Mouse (Mus musculus): ENCODE data around the gene Gpr18. TPM values are rescaled to one million over a fixed set of nuclear protein-coding genes. Genes with fewer than 3 reads are reported as not detected.

Gpr18 gene
- polyA plus RNA-seq, 1 experiment from 2014 or later, result 0.08 TPM

DNA sequence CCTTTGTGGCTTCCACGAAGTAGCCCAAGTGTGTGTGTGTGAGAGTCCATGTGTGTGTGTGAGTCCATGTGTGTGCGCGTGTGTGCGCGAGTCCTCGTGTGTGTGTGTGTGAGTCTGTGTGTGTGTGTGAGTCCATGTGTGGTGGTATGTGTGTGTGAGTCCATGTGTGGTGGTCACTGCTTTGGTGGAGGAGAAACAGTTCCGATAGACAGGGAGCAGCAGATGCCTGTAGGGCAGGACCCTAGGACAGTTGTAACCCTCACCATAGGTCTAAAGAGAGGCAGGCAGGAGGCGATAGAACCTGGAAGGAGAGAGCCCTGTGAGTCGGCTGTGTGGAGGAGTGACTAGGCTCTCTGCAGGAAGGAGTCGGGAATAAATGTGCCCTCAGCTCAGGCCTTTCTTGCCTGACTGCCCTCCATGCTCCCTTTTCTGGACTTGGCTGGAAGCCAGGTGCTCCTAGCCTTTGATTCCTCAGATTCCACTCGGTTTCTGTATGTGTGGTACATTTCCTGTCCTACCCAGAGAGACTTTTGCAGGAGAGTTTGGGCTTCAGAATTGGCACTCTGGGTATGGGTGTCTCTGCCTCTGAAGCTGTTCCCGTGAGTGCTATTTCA lies 5.0 kb upstream of the Gpr18 start:
- Histone ChIP-seq H3K9ac (ENCODE audit: low read depth, low read length) (no peak overlapping the region), H3K4me1 (replicated peaks; ENCODE audit: insufficient read depth, low read length) (peaks cover 9% of the 10 kb centered on the region; the same call in 1 of the 2 replicates), H3K27me3 (ENCODE audit: insufficient read depth, low read length) (no peaks in the 10 kb centered on the region), H3K36me3 (ENCODE audit: insufficient read depth, low read length) (peaks cover 17% of the 10 kb centered on the region), H3K9me3 (replicated peaks; ENCODE audit: low read length) (no peaks in the 10 kb centered on the region), H3K4me2 (ENCODE audit: low read length) (no peak overlapping the region), H3K27ac (peak overlapping the region; percentile 47; the same call in 1 of the 2 replicates), H3K4me3 (replicated peaks; ENCODE audit: low read depth, low read length) (no peak overlapping the region)
- DNase-seq (ENCODE audit: low spot score) (peak; percentile 82), ATAC-seq (replicated peaks; ENCODE audit: low FRiP score, low read depth) (peak; percentile 76)
- 61% methylated on average over 12 of the region's 12 CpGs for WGBS
- 0 out of 2 replicates have a peak, but pooled peaks have one; percentile 11 for TF ChIP-seq CTCF (IDR thresholded peaks at IDR 0.05; ENCODE audit: low read depth)

DNA sequence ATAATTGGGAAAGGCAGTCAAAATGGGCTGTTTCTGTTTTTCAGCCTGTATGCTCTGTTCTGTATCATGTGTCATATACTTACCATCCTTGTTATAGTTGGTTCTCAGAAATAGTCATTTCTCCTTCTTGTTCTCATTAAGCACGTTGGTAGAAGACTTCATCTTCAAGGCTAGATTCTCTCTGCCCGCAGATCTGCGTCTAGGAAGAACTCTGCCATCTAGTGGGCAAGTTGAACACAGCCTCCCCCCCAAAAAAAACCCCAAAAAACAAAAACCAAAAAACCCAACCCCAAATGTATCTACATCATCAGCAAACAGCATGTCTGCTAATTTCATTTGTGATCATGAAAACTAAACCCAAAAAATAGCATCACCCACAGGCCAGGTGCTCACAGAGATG lies 4.2 kb upstream of the Gpr18 start:
- 17% methylated on average over 3 of the region's 3 CpGs for whole genome bisulfite sequencing
- Histone ChIP-seq H3K36me3 (ENCODE audit: insufficient read depth, low read length) (peaks cover 17% of the 10 kb centered on the region), H3K4me1 (replicated peaks; ENCODE audit: insufficient read depth, low read length) (peaks cover 9% of the 10 kb centered on the region; the same call in 1 of the 2 replicates), H3K4me3 (replicated peaks; ENCODE audit: low read depth, low read length) (no peak overlapping the region), H3K4me2 (ENCODE audit: low read length) (no peak overlapping the region), H3K9me3 (replicated peaks; ENCODE audit: low read length) (no peaks in the 10 kb centered on the region), H3K9ac (ENCODE audit: low read depth, low read length) (no peak overlapping the region), H3K27ac (no peak overlapping the region), H3K27me3 (ENCODE audit: insufficient read depth, low read length) (no peaks in the 10 kb centered on the region)
- DNase-seq (ENCODE audit: low spot score), result peak; percentile 64
- peak; percentile 72 for TF ChIP-seq CTCF (IDR thresholded peaks at IDR 0.05; ENCODE audit: low read depth)
- no peak for ATAC-seq (replicated peaks; ENCODE audit: low FRiP score, low read depth)

- peaks cover 17% of the 10 kb centered on the region for H3K36me3 ChIP-seq (ENCODE audit: insufficient read depth, low read length)
- H3K4me2 ChIP-seq (ENCODE audit: low read length), result no peak overlapping the region
- DNase-seq (ENCODE audit: low spot score) (no peak), ATAC-seq (replicated peaks; ENCODE audit: low FRiP score, low read depth) (no peak)
- H3K9me3 ChIP-seq (replicated peaks; ENCODE audit: low read length), result no peaks in the 10 kb centered on the region
- peaks cover 9% of the 10 kb centered on the region; the same call in 1 of the 2 replicates for H3K4me1 ChIP-seq (replicated peaks; ENCODE audit: insufficient read depth, low read length)
- 81% methylated on average over 3 of the region's 3 CpGs for WGBS
- no peak overlapping the region for H3K27ac ChIP-seq
- H3K4me3 ChIP-seq (replicated peaks; ENCODE audit: low read depth, low read length), result no peak overlapping the region
- no peak overlapping the region for H3K9ac ChIP-seq (ENCODE audit: low read depth, low read length)
- no peak for TF ChIP-seq CTCF (IDR thresholded peaks at IDR 0.05; ENCODE audit: low read depth)
- H3K27me3 ChIP-seq (ENCODE audit: insufficient read depth, low read length), result no peaks in the 10 kb centered on the region
These were observed 2.7 kb upstream of the Gpr18 start for GRCm38 (mm10) chr14:121918266-121918665.

- no peak overlapping the region for H3K27ac ChIP-seq
- no peak overlapping the region for H3K4me2 ChIP-seq (ENCODE audit: low read length)
- 87% methylated on average over 6 of the region's 6 CpGs for WGBS
- H3K27me3 ChIP-seq (ENCODE audit: insufficient read depth, low read length), result no peaks in the 10 kb centered on the region
- H3K9me3 ChIP-seq (replicated peaks; ENCODE audit: low read length), result no peaks in the 10 kb centered on the region
- no peak overlapping the region for H3K9ac ChIP-seq (ENCODE audit: low read depth, low read length)
- H3K4me3 ChIP-seq (replicated peaks; ENCODE audit: low read depth, low read length), result no peak overlapping the region
- H3K4me1 ChIP-seq (replicated peaks; ENCODE audit: insufficient read depth, low read length), result peaks cover 9% of the 10 kb centered on the region; the same call in 1 of the 2 replicates
- DNase-seq (ENCODE audit: low spot score), result no peak
- no peak for TF ChIP-seq CTCF (IDR thresholded peaks at IDR 0.05; ENCODE audit: low read depth)
- no peak for ATAC-seq (replicated peaks; ENCODE audit: low FRiP score, low read depth)
- H3K36me3 ChIP-seq (ENCODE audit: insufficient read depth, low read length), result peaks cover 25% of the 10 kb centered on the region
These were observed 922 bp upstream of the Gpr18 start for GRCm38 (mm10) chr14:121916311-121917094.

DNA sequence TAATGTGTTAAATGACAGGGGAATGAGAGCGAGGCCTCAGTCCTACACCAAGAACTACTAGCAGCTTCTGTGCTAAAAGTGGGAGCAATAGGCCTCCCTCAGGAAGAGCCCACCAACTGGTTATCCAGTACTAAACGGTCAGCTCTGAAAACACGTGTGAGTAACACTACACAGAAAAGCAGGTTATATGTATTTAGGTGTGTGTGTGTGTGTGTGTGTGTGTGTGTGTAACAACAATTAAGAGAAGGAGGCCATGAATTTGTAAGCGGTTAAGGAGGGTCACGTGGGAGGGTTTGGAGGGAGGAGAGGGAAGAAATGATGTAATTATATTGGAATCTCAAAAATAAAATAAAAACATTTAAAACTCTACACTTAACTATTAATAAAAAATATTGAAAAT lies 438 bp downstream of the Gpr18 start:
- Histone ChIP-seq H3K4me1 (replicated peaks; ENCODE audit: insufficient read depth, low read length) (no peaks in the 10 kb centered on the region), H3K4me2 (ENCODE audit: low read length) (no peak overlapping the region), H3K36me3 (ENCODE audit: insufficient read depth, low read length) (peaks cover 25% of the 10 kb centered on the region), H3K4me3 (replicated peaks; ENCODE audit: low read depth, low read length) (no peak overlapping the region), H3K9me3 (replicated peaks; ENCODE audit: low read length) (no peaks in the 10 kb centered on the region), H3K27me3 (ENCODE audit: insufficient read depth, low read length) (no peaks in the 10 kb centered on the region), H3K27ac (no peak overlapping the region), H3K9ac (ENCODE audit: low read depth, low read length) (no peak overlapping the region)
- WGBS, result 88% methylated on average over 5 of the region's 5 CpGs
- no peak for TF ChIP-seq CTCF (IDR thresholded peaks at IDR 0.05; ENCODE audit: low read depth)
- DNase-seq (ENCODE audit: low spot score), result no peak
- ATAC-seq (replicated peaks; ENCODE audit: low FRiP score, low read depth), result no peak

DNA sequence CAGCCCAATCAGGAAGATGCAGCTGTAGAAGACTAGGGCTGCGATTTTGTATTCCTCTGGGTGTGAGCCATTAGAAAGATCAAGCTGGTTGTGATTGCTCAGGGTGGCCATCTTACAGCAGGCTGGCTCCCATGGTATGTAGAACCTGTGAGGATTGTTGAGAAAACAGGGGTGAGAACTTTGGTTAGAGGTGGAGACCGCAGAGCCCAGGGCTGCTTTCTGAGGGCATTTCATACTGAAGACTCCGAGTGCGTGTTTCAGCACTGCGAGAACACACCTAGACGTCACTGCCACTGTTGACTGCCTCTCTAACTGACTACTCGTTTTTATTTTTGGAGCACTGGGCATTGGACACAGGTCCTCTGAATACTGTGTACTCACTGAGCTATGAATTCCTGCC lies 3.1 kb downstream of the Gpr18 start:
- Histone ChIP-seq H3K27me3 (ENCODE audit: insufficient read depth, low read length) (no peaks in the 10 kb centered on the region), H3K36me3 (ENCODE audit: insufficient read depth, low read length) (peaks cover 30% of the 10 kb centered on the region)
- 91% methylated on average over 7 of the region's 7 CpGs for WGBS

More for the DNA sequence above, 3.1 kb downstream of the Gpr18 start:
- Histone ChIP-seq H3K4me3 (replicated peaks; ENCODE audit: low read depth, low read length) (no peak overlapping the region), H3K4me2 (ENCODE audit: low read length) (no peak overlapping the region), H3K9ac (ENCODE audit: low read depth, low read length) (no peak overlapping the region), H3K27ac (no peak overlapping the region), H3K9me3 (replicated peaks; ENCODE audit: low read length) (no peaks in the 10 kb centered on the region), H3K4me1 (replicated peaks; ENCODE audit: insufficient read depth, low read length) (no peaks in the 10 kb centered on the region)
- no peak for ATAC-seq (replicated peaks; ENCODE audit: low FRiP score, low read depth)
- no peak for DNase-seq (ENCODE audit: low spot score)
- TF ChIP-seq CTCF (IDR thresholded peaks at IDR 0.05; ENCODE audit: low read depth), result no peak
